ENCODE assay signal across 9 mouse cellular contexts in the genomic region with DNA sequence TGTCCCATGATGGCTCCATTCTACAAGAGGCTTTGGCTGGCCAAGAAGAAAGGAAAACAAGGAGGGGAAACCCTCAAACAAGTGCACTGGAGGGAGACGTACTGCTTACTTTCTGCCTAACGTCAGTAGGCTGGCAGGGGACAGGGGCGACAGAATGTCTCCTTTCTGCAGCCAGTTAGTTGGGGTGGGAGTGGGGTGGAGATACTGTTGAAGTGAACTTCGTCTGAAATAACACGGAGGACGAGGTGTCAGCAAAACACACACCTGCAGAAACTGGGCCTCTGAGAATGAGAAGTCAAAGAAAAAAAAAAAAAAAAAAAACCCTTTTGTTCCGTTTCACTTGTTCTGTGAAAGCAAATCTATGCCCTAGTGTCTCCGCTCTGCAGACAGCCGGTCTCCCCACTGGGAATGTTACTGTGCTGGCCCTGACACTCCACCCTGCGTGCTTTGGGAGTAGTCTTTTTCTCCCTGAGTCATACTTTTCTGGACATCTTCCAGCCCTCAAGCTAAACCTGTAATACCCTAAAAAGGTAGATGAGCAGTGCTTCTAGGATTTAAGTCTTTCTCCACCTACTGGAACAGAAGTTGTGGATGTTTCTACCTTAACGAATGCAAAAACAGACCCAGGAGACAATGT.
DNase-seq lines count a peak whose midpoint lies in the region; ATAC-seq lines count a peak whose summit lies in the region.
"Had no signal": no experiment of that assay in that cellular context is flagged by ENCODE, and none has a peak within 500 bp of the region (broad histone marks: within the 10 kb centered on the region; RNA-seq: fewer than 3 reads in every experiment).

No protein-coding gene starts in this region.

- H3K4me1 ChIP-seq in kidney, embryonic 15.5 days: peaks cover 82% of the 10 kb centered on the region
- peaks cover 6% of the 10 kb centered on the region for H3K4me1 ChIP-seq in hindbrain, embryonic 11.5 days (replicated peaks; ENCODE audit: control insufficient read depth, insufficient read depth, low read length)

- H3K36me3 ChIP-seq in kidney, embryonic 15.5 days: no peaks in the 10 kb centered on the region
- no peaks in the 10 kb centered on the region for H3K36me3 ChIP-seq in hindbrain, embryonic 11.5 days (ENCODE audit: control insufficient read depth, insufficient read depth, low read length)
- H3K36me3 ChIP-seq: embryonic facial prominence, embryonic 13.5 days had no signal

- H3K9ac ChIP-seq in kidney, embryonic 15.5 days: no peak overlapping the region
- H3K9ac ChIP-seq in hindbrain, embryonic 11.5 days (ENCODE audit: low read depth, low read length): no peak overlapping the region
- H3K9ac ChIP-seq: embryonic facial prominence, embryonic 13.5 days had no signal

- no peaks in the 10 kb centered on the region for H3K9me3 ChIP-seq in kidney, embryonic 15.5 days (replicated peaks)
- no peaks in the 10 kb centered on the region for H3K9me3 ChIP-seq in hindbrain, embryonic 11.5 days (ENCODE audit: control insufficient read depth, low read length)
- H3K9me3 ChIP-seq: embryonic facial prominence, embryonic 13.5 days had no signal

- H3K4me3 ChIP-seq in kidney, embryonic 15.5 days (replicated peaks): no peak overlapping the region
- H3K4me3 ChIP-seq in hindbrain, embryonic 11.5 days (ENCODE audit: low read depth, low read length): no peak overlapping the region
- H3K4me3 ChIP-seq: embryonic facial prominence, embryonic 13.5 days had no signal

- peak overlapping the region; percentile 12; the same call in 1 of the 2 replicates for H3K4me2 ChIP-seq in kidney, embryonic 15.5 days
- H3K4me2 ChIP-seq in hindbrain, embryonic 11.5 days (replicated peaks; ENCODE audit: low read depth, low read length): no peak overlapping the region
- H3K4me2 ChIP-seq: embryonic facial prominence, embryonic 13.5 days had no signal

- no peak; the same call in 1 of the 2 replicates for ATAC-seq in kidney, embryonic 15.5 days (replicated peaks; ENCODE audit: low FRiP score)
- no peak for ATAC-seq in hindbrain, embryonic 11.5 days (ENCODE audit: low FRiP score)

- DNase-seq in cerebellum, adult 9-10 months: peak; percentile 66
- no peak for DNase-seq in cerebellum, adult 8-10 months
- DNase-seq in spleen, postnatal 36 days (ENCODE audit: low spot score in 2 of 2): peak; percentile 57
- DNase-seq in spleen, adult 18-20 months: no peak
- DNase-seq in thymus, postnatal 36 days: peak; percentile 45 to 66
- no peak for DNase-seq in hindbrain, embryonic 11.5 days (ENCODE audit: low spot score)
- DNase-seq in frontal cortex, postnatal 36 days (ENCODE audit: low spot score in 2 of 2): no peak

- H3K27me3 ChIP-seq in kidney, embryonic 15.5 days: no peaks in the 10 kb centered on the region
- H3K27me3 ChIP-seq in hindbrain, embryonic 11.5 days (ENCODE audit: control insufficient read depth, insufficient read depth, low read length): no peaks in the 10 kb centered on the region
- H3K27me3 ChIP-seq: embryonic facial prominence, embryonic 13.5 days had no signal

- H3K27ac ChIP-seq in kidney, embryonic 15.5 days: peak overlapping the region; percentile 74
- no peak overlapping the region for H3K27ac ChIP-seq in hindbrain, embryonic 11.5 days (ENCODE audit: low read depth, low read length)
- H3K27ac ChIP-seq: embryonic facial prominence, embryonic 13.5 days had no signal

- 26% methylated on average over 11 of the region's 11 CpGs for WGBS in kidney, embryonic 15.5 days
- 54% methylated on average over 11 of the region's 11 CpGs for WGBS in hindbrain, embryonic 11.5 days

Comparison
In these comparisons a context has a peak if more than half of its experiments do, and no peak if none do; other contexts are left out.
1. DNase-seq: peak in cerebellum, adult 9-10 months (single experiment), spleen, postnatal 36 days (2 of 2) and thymus, postnatal 36 days (2 of 2); none in cerebellum, adult 8-10 months (single experiment), spleen, adult 18-20 months (0 of 2), hindbrain, embryonic 11.5 days (single experiment) and frontal cortex, postnatal 36 days (0 of 2).